Mouse (Mus musculus) midbrain, postnatal 0 days (tissue): ENCODE data around the gene Klrc1. TPM values are rescaled to one million over a fixed set of nuclear protein-coding genes. Genes with fewer than 3 reads are reported as not detected.
"Not testable (repeated sequence)": the region's sequence is repeated elsewhere in the genome, so short reads cannot be mapped to it uniquely, and the experiment has no call there.

ENCODE experiments used
- ATAC-seq: fragments of 200-750 bp; cut with Nextera tagmentation; 2 replicates; pipeline ENCODE4 v1.8.0; 2017; ENCODE audit warnings: moderate number of reproducible peaks, mild to moderate bottlenecking, moderate TSS enrichment, moderate library complexity; ENCODE audit not compliant: low FRiP score
- DNase-seq: peaks from one replicate; pipeline ENCODE4 v3.0.0-alpha.2; 2015; ENCODE audit warnings: low spot score
- H3K27ac ChIP-seq: fragments of 300-500 bp; sonication (generic); 2 replicates; pipeline ENCODE4 v1.5.1; 2014; ENCODE audit warnings: low read depth, mild to moderate bottlenecking, low read length, mixed read lengths
- H3K27me3 ChIP-seq: fragments of 300-500 bp; sonication (generic); 2 replicates; pipeline ENCODE4 v1.6.1; 2014; ENCODE audit warnings: low read length, control low read depth, mixed read lengths; ENCODE audit not compliant: insufficient read depth
- H3K36me3 ChIP-seq: fragments of 300-500 bp; sonication (generic); 2 replicates; pipeline ENCODE4 v1.6.1; 2014; ENCODE audit warnings: low read length, control low read depth, mixed read lengths; ENCODE audit not compliant: insufficient read depth
- H3K4me1 ChIP-seq: fragments of 300-500 bp; sonication (generic); 2 replicates; pipeline ENCODE4 v1.6.1; 2014; ENCODE audit warnings: mild to moderate bottlenecking, control low read depth, antibody characterized with exemption, low read length, mixed read lengths; ENCODE audit not compliant: insufficient read depth
- H3K4me2 ChIP-seq: fragments of 300-500 bp; sonication (generic); 2 replicates; pipeline ENCODE4 v1.6.1; 2014; ENCODE audit warnings: low read depth, mild to moderate bottlenecking, low read length, mixed read lengths; ENCODE audit not compliant: poor library complexity, severe bottlenecking
- H3K4me3 ChIP-seq: fragments of 300-500 bp; sonication (generic); 2 replicates; pipeline ENCODE4 v1.5.1; 2014; ENCODE audit warnings: low read depth, mild to moderate bottlenecking, low read length, moderate library complexity
- H3K9ac ChIP-seq: fragments of 300-500 bp; sonication (generic); replicated peaks from 2 replicates; pipeline ENCODE4 v1.6.1; 2014; ENCODE audit warnings: mild to moderate bottlenecking, low read length, moderate library complexity, mixed read lengths; ENCODE audit not compliant: poor library complexity, severe bottlenecking
- H3K9me3 ChIP-seq: fragments of 300-500 bp; sonication (generic); 2 replicates; pipeline ENCODE4 v1.6.1; 2016; ENCODE audit warnings: low read length, control low read depth
- CTCF ChIP-seq: IDR thresholded peaks from 2 replicates; pipeline ENCODE4 v1.5.1; 2016; ENCODE audit warnings: antibody characterized with exemption, mild to moderate bottlenecking
- WGBS: fragments of 180-500 bp; shearing (Covaris S2); extraction: QIAGEN DNeasy Blood & Tissue Kit; methylation state at CpG from one replicate; pipeline ENCODE4 v1.1.7; 2014; 5-methylcytosine and 5-hydroxymethylcytosine counted together
- polyA plus RNA-seq: library from polyadenylated mRNA; unstranded; fragments of >200 nt; fragmentation: Nextera tagmentation; extraction: Ambion mirVana; gene quantifications from 2 replicates; pipeline ENCODE4 v1.2.1, GENCODE M21; 2015
- total RNA-seq: library from RNA; depleted of rRNA; stranded (reverse); fragments of >200 nt; gene quantifications from 2 replicates; pipeline ENCODE4 v1.2.3, GENCODE M21; 2014; rRNA removed

Klrc1 gene
- total RNA-seq, result not detected in 2 replicates
- not detected in 2 replicates for polyA plus RNA-seq

DNA sequence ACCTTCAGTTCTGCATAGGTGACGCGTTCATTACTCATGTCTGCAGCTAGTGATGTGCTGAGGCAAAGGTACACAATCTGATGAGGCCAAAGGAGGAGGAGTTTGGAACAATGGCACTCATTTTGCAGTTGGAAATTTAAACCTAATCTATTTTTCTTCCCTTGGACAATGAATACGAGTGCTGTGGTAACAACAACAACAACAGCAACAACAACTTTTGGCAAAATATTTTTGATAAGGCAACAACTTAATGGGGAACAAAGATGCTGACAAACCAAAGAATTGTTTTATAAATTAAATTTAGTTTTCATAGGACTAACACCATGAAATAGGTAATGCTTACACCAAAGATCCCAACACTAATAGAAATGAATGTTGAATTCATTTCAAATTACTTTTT, at the start of gene Klrc1:
TSS of gene Klrc1 (minus strand) at position 101 of the 400 bp plus-strand sequence.
- Histone ChIP-seq H3K9ac (no peak within 1 kb of the TSS), H3K4me1 (no peaks in the 10 kb centered on the region), H3K36me3 (no peaks in the 10 kb centered on the region), H3K4me3 (no peak within 1 kb of the TSS), H3K9me3 (no peaks in the 10 kb centered on the region), H3K27ac (no peak within 1 kb of the TSS), H3K4me2 (no peak within 1 kb of the TSS), H3K27me3 (no peaks in the 10 kb centered on the region)
- TF ChIP-seq CTCF, result no peak
- ATAC-seq, result no peak
- no peak for DNase-seq
- 76% methylated on average over 3 of the region's 3 CpGs for WGBS

DNA sequence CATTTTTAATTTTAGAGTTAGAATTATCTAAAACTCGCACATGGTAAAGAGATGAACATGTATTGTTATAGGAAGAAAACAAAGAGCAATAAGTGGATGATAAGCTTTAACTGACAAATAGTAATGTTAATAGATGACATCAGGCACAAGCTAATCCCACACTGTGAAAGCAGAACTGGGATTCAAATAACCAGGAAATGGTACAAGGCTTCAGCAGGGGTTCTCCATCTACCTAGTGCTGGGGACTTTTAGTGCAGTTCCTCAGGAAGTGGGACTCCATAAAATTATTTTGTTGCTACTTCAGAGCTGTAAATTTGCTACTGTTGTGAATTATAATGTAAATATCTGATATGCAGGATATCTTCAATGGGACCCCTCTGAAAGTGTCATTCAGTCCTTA, 48.5 kb upstream of the Klrc1 start:
- no peak for DNase-seq
- no peak overlapping the region for H3K4me2 ChIP-seq
- H3K36me3 ChIP-seq, result no peaks in the 10 kb centered on the region
- no peak for ATAC-seq
- H3K4me1 ChIP-seq, result no peaks in the 10 kb centered on the region
- H3K27ac ChIP-seq, result no peak overlapping the region
- H3K9ac ChIP-seq, result no peak overlapping the region
- H3K4me3 ChIP-seq, result no peak overlapping the region
- no peaks in the 10 kb centered on the region for H3K9me3 ChIP-seq
- WGBS, result 86% methylated on average over 1 of the region's 1 CpGs
- TF ChIP-seq CTCF, result no peak
- no peaks in the 10 kb centered on the region for H3K27me3 ChIP-seq

GRCm38 (mm10) chr6:129721390-129721789, 42.6 kb upstream of the Klrc1 start:
- Histone ChIP-seq H3K9ac (no peak overlapping the region), H3K27me3 (no peaks in the 10 kb centered on the region), H3K4me3 (no peak overlapping the region), H3K27ac (no peak overlapping the region), H3K4me1 (no peaks in the 10 kb centered on the region), H3K9me3 (no peaks in the 10 kb centered on the region), H3K4me2 (no peak overlapping the region), H3K36me3 (no peaks in the 10 kb centered on the region)
- ATAC-seq (no peak), DNase-seq (no peak)
- 57% methylated on average over 1 of the region's 1 CpGs for WGBS
- no peak for TF ChIP-seq CTCF

DNA sequence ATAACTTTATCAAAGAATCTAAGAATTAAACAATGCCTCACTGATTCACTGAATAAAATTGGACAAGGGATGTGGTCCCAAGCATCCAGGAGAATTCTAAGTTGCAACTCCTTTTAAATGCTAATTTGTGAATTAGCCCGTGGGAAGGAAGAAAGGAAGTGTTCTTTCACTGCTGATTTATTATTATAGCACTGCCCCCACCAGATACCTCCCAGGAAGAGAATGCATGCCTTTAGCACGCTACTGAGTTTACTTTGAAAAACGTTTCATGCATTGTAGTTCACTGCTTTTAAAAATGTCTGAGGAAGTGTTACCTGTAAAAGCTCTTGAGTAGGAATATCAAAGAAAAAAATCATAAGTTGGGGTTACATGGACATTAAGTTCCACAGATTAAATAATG, 41.7 kb upstream of the Klrc1 start:
- no peaks in the 10 kb centered on the region for H3K9me3 ChIP-seq
- H3K4me3 ChIP-seq, result no peak overlapping the region
- ATAC-seq, result no peak
- H3K27ac ChIP-seq, result no peak overlapping the region
- TF ChIP-seq CTCF, result no peak
- no peaks in the 10 kb centered on the region for H3K4me1 ChIP-seq
- H3K27me3 ChIP-seq, result no peaks in the 10 kb centered on the region
- H3K4me2 ChIP-seq, result no peak overlapping the region
- DNase-seq, result no peak
- H3K36me3 ChIP-seq, result no peaks in the 10 kb centered on the region
- 24% methylated on average over 3 of the region's 3 CpGs for WGBS
- no peak overlapping the region for H3K9ac ChIP-seq

GRCm38 (mm10) chr6:129717032-129717431, 38.3 kb upstream of the Klrc1 start, which contains the start of gene Klri1:
Gene Klri1 (minus strand): TSS chr6:129717132.
- no peak for DNase-seq
- Histone ChIP-seq H3K4me3 (no peak within 1 kb of the TSS), H3K36me3 (no peaks in the 10 kb centered on the region), H3K9ac (no peak within 1 kb of the TSS), H3K4me1 (no peaks in the 10 kb centered on the region), H3K27me3 (no peaks in the 10 kb centered on the region), H3K4me2 (no peak within 1 kb of the TSS), H3K27ac (no peak within 1 kb of the TSS), H3K9me3 (no peaks in the 10 kb centered on the region)
- no peak for TF ChIP-seq CTCF
- 88% methylated on average over 4 of the region's 4 CpGs for WGBS
- ATAC-seq, result no peak

GRCm38 (mm10) chr6:129713566-129713965, 34.8 kb upstream of the Klrc1 start:
- H3K27ac ChIP-seq, result no peak overlapping the region
- H3K4me1 ChIP-seq, result no peaks in the 10 kb centered on the region
- ATAC-seq (no peak), DNase-seq (no peak)
- H3K4me2 ChIP-seq, result no peak overlapping the region
- no peak overlapping the region for H3K4me3 ChIP-seq
- no peaks in the 10 kb centered on the region for H3K36me3 ChIP-seq
- H3K9me3 ChIP-seq, result no peaks in the 10 kb centered on the region
- WGBS, result 37% methylated on average over 1 of the region's 1 CpGs
- no peak for TF ChIP-seq CTCF
- no peak overlapping the region for H3K9ac ChIP-seq
- no peaks in the 10 kb centered on the region for H3K27me3 ChIP-seq

DNA sequence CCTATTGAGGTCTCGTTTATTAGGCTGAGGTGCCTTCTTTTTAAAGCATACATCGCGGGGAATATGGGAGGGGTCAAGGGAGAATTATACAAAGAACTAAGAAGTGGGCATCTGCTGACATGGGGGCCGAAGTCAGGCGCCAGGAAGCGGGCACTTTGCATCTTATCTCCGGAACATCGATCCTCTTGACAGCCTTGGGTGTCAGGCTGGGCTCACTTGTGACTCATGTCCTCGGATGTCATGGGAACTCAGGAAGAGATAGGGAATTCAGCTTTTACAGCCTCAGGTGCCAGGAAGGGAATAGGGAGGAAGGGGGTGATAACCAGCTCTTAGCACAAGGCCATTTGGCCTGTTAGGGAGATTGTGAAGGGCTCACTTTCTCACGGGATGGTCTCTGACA, 12.7 kb upstream of the Klrc1 start:
- H3K27ac ChIP-seq, H3K4me2 ChIP-seq, H3K9ac ChIP-seq, DNase-seq, H3K27me3 ChIP-seq, H3K9me3 ChIP-seq, H3K4me3 ChIP-seq, ATAC-seq, H3K4me1 ChIP-seq, H3K36me3 ChIP-seq: not testable (repeated sequence)
- WGBS, result 81% methylated on average over 10 of the region's 10 CpGs
